Mouse (Mus musculus) retina, postnatal 1 day (tissue): Measurements from ENCODE around the gene Fat1.

Source experiments
- DNase-seq: peaks from one replicate; pipeline ENCODE4 v3.0.0-alpha.2; 2012

Gene Fat1

DNA sequence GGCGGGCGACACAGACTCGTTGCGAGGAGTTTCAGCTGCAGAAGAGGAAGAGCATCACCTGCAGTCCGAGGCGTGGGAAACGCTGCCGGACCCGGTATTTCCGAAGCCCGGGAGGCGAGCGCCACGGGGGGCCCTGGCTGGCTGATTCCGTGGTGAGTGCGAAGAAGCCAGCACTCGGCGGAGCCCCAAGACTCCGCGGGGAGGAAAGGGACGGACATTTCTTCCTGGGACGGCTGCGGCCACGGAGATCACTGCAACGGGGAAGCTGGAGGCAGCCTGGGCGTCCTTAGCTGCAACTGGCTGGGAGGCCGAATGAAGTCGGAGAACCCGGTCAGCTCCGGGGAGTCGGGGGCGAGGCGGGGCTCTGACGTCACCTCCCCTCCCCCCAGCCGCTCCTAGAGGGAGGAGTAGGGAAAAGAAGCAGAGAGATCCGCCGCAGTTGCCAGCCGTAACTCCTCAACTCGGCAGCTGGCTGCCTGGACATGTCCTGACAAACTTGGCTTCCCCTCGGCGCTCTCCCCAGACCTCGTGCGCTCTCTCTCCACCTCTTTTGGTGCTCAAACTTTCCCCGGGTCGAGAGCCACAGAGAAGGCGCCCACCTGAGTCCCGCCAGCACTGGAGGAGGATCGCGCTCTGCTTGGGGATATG, at the start of gene Fat1:
Gene Fat1 (plus strand): TSS at position 598 of the 648 bp plus-strand sequence.
- peak; percentile 96 for DNase-seq

DNA sequence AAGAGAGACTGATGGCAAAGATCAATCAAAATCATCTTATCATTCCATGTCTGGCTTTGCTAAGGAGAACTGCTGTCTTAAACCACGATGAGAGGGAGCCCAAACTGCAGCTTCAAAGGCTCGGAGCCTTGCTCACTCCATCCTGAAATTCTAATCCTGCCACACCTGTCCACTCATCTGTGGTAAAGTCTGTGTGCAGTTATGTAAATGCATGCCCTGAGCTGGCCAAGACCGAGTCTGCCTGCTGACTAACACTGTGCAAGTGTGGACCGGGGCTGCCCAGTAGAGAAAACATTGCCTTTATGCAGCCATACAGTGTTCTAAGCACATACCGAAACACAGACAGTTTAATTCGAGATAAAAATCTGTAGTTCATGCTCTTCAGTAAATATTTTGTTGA, 40.6 kb upstream of the Fat1 start:
- DNase-seq = no peak

GRCm38 (mm10) chr8:44899575-44899991, 35.7 kb upstream of the Fat1 start:
- no peak for DNase-seq

- no peak for DNase-seq
Measured at GRCm38 (mm10) chr8:44911126-44911903, 23.9 kb upstream of the Fat1 start.

GRCm38 (mm10) chr8:44919487-44920082, 15.7 kb upstream of the Fat1 start:
- no peak for DNase-seq

GRCm38 (mm10) chr8:44920379-44921032, 14.7 kb upstream of the Fat1 start:
- no peak for DNase-seq

DNA sequence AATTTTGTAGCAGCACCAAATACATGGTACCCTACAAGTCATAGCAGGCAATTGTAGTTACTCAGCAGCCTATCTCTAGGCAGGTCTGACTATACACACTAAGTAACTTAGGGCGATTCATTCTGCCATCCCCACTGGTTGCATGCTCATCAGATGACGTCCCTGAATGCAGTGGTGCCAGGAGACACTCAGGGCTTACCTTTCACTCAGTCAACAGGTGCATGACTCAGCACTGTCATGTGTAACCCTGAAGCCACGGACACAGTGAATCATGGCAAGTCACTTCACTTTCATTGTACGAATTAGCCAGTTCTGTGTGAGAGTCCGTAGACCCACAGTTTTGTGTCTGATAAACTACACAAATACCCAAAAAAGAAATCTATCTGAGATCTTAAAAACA, 10.3 kb upstream of the Fat1 start:
- DNase-seq = no peak

DNA sequence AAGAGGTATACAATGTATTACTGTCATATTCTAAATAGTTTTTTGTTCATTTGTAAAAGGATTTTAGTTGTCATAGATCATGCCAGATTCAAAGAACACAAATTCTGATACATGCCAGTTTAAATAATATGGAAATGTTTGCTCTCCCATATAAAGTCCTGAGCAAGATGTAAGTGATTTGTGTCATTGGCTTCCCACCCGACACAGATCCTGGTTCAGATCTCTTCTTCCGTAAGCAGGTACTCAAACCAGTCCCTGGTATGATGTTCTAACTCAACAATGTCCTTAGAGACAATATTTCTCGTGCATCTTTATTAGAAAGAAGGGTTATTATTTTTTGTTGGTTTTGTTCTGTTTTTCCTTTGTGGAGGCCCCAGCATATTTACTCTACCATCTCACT, 5.2 kb upstream of the Fat1 start:
- DNase-seq = no peak

- DNase-seq = no peak
Measured at GRCm38 (mm10) chr8:44932546-44933342, 2.5 kb upstream of the Fat1 start.

GRCm38 (mm10) chr8:44933478-44933877, 1.8 kb upstream of the Fat1 start:
- peak; percentile 66 for DNase-seq

GRCm38 (mm10) chr8:44934416-44934815, 831 bp upstream of the Fat1 start:
- no peak for DNase-seq

- peak; percentile 94 for DNase-seq
Measured at GRCm38 (mm10) chr8:44935741-44936140, 494 bp downstream of the Fat1 start.

- DNase-seq = peak; percentile 83
Measured at GRCm38 (mm10) chr8:44936481-44936961, 1.3 kb downstream of the Fat1 start.

DNA sequence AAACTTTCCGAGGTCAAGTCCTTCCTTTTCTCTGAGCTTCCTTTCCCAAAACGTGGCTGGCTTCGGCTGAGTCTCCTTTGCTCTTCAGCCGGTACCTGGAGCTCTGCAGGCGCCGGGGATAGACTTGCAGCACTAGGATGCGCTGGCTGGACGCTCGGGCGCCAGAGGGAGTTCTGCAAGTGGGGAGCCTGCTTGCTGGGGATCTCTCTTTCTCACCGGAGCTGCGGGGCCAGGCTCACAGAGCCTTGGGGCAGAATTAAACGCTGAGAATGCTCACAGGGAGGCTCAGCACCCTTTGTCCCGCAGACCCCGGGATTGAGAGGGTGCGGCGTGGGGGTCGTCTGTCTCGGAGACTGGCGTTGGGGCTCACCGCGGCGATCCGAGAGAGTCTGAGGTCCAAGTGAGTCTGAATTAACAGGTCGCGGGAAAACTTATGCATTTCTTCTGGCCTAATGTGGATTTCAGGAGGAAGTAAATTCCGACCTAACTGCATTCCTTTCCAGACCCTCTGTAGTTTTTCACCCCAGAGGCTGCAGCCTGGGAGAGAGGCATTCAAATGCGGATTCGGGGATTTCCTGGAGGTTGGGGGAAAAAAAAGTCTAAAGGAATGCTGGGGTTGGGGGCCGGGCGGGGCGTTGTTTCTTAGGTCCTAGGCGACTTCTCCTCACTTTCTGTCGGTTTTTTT, 2.0 kb downstream of the Fat1 start:
- peak; percentile 79 for DNase-seq

- DNase-seq = peak; percentile 97
Measured at GRCm38 (mm10) chr8:44937905-44938642, 2.8 kb downstream of the Fat1 start.

DNA sequence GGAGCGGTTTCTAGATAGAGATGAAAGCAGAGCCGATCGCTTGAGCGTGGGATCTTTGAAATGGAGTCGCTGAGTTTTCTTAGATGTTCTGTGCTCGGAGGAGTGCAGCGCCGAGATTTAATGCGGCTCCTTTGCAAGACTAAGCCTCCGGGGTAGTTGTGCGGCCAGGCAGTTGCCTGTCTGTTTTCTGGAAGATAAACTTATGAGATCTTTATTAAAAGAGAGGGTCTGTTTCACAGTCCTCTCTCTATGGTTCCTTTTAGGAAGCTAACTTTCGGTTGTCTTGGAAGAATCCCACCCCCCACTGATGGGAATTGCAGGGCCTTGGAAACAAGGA, 3.4 kb downstream of the Fat1 start:
- no peak for DNase-seq

- no peak for DNase-seq
Measured at GRCm38 (mm10) chr8:44945577-44945976, 10.3 kb downstream of the Fat1 start.

DNA sequence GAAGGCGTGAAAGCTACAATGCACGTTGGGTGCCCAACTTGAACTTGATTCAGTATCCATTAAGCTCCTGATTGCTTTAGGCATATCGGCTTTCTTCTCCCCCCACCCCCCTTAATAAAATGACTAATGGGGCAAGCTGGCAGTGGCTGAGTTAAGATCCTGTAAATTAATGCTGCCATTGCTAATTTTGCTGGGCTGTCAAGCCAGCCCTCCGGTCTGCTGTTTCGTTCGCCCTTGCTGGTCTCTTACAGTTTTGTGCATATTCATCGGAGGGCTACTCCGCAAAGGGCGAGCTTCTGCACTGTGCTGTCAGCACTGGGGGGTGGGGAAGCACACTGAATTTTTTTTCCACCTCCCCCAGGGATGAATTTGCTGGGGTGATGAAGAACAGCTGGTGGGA, 13.3 kb downstream of the Fat1 start:
- DNase-seq = peak; percentile 23

- peak; percentile 48 for DNase-seq
Measured at GRCm38 (mm10) chr8:44960455-44960854, 25.2 kb downstream of the Fat1 start.

DNA sequence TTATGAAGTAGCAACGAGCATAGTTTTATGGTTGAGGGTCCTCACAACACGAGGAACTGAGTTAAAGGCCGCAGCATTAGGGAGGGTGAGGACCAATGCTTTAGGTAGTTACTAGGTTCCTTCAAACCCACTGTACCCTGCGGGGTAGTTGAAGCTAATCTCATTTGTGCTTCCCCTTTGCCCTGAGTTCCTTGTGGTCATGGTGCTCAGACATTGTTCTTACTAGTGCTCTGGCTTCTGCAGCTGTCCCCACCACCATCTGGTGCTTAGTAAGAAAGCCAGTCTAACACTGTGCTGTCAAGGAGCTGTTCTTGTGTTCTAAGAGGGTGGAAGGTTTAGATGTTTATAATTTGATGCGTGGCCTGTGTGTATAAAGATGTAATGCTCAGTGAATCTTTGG, 25.7 kb downstream of the Fat1 start:
- DNase-seq = peak; percentile 43

GRCm38 (mm10) chr8:44961492-44961891, 26.2 kb downstream of the Fat1 start:
- peak; percentile 49 for DNase-seq
